Mouse (Mus musculus) spleen, adult 2 months (tissue): ENCODE measurements around the gene Aco2. TPM values are rescaled to one million over a fixed set of nuclear protein-coding genes. Genes with fewer than 3 reads are reported as not detected.

Experiments
- DNase-seq, 2 experiments: peaks; one replicate each; pipeline versions ENCODE4 v3.0.0 to v3.0.0-alpha.2; 2012 to 2021; ENCODE audit warnings: low spot score in 2 of 2, low read depth in 1 of 2
- H3K27ac ChIP-seq: fragments of 200-500 bp; 2 replicates; pipeline ENCODE4 v1.5.1; 2012; ENCODE audit warnings: low read length, inconsistent platforms; ENCODE audit not compliant: insufficient read depth
- H3K27me3 ChIP-seq: fragments of 200-500 bp; 2 replicates; pipeline ENCODE4 v1.6.1; 2012; ENCODE audit warnings: mild to moderate bottlenecking, moderate library complexity, low read length, inconsistent platforms; ENCODE audit not compliant: control insufficient read depth, insufficient read depth
- H3K36me3 ChIP-seq: fragments of 200-500 bp; 2 replicates; pipeline ENCODE4 v1.6.1; 2012; ENCODE audit warnings: mild to moderate bottlenecking, low read length, inconsistent platforms; ENCODE audit not compliant: control insufficient read depth, insufficient read depth
- H3K4me1 ChIP-seq: fragments of 200-500 bp; 2 replicates; pipeline ENCODE4 v1.6.1; 2011; ENCODE audit warnings: inconsistent platforms; ENCODE audit not compliant: control insufficient read depth, insufficient read depth, insufficient read length
- H3K4me3 ChIP-seq: fragments of 200-500 bp; 2 replicates; pipeline ENCODE4 v1.5.1; 2011; ENCODE audit warnings: mild to moderate bottlenecking, inconsistent platforms; ENCODE audit not compliant: insufficient read depth, insufficient read length; ENCODE audit errors: extremely low read depth
- CTCF ChIP-seq: fragments of 200-500 bp; IDR thresholded peaks from 2 replicates; pipeline ENCODE4 v1.5.1; 2011; ENCODE audit warnings: mild to moderate bottlenecking, inconsistent platforms; ENCODE audit not compliant: insufficient read depth, insufficient read length, insufficient replicate concordance; ENCODE audit errors: extremely low read depth
- POLR2A ChIP-seq: fragments of 200-500 bp; IDR thresholded peaks from 2 replicates; pipeline ENCODE4 v1.6.1; 2011; ENCODE audit warnings: low read depth, low read length, inconsistent platforms
- WGBS: fragments of 180-500 bp; shearing (Covaris S2); methylation state at CpG from one replicate; pipeline ENCODE4 v1.1.7; 2018; 5-methylcytosine and 5-hydroxymethylcytosine counted together
- polyA plus RNA-seq: library from polyadenylated mRNA; depleted of rRNA; stranded (reverse); fragments of >200 nt; gene quantifications from 2 replicates; pipeline ENCODE4 v1.2.3, GENCODE M21; 2012

Aco2 gene
- polyA plus RNA-seq, 1 experiment, result 68.7 TPM

- Histone ChIP-seq H3K4me3 (no peak overlapping the region), H3K4me1 (peaks cover 17% of the 10 kb centered on the region), H3K27ac (peak overlapping the region; percentile 75), H3K36me3 (no peaks in the 10 kb centered on the region), H3K27me3 (no peaks in the 10 kb centered on the region)
- 15% methylated on average over 11 of the region's 11 CpGs for WGBS
- TF ChIP-seq CTCF (no peak), POLR2A (no peak)
- peak; percentile 36 to 66 for DNase-seq
Observed at GRCm38 (mm10) chr15:81928277-81928676, 56.2 kb downstream of the Aco2 start.

- no peaks in the 10 kb centered on the region for H3K36me3 ChIP-seq
- peak in 1 of 2 experiments; percentile 57 for DNase-seq
- H3K27ac ChIP-seq, result peak overlapping the region; percentile 89
- H3K4me3 ChIP-seq, result no peak overlapping the region
- H3K4me1 ChIP-seq, result peaks cover 16% of the 10 kb centered on the region; the same call in 1 of the 2 replicates
- WGBS, result 18% methylated on average over 12 of the region's 12 CpGs
- no peak for TF ChIP-seq CTCF
- TF ChIP-seq POLR2A, result no peak
- H3K27me3 ChIP-seq, result no peaks in the 10 kb centered on the region
Observed at GRCm38 (mm10) chr15:81932951-81933470, 60.9 kb downstream of the Aco2 start.

- H3K36me3 ChIP-seq, result no peaks in the 10 kb centered on the region
- H3K27ac ChIP-seq, result peak overlapping the region; percentile 89
- WGBS, result 37% methylated on average over 1 of the region's 1 CpGs
- H3K4me1 ChIP-seq, result peaks cover 16% of the 10 kb centered on the region; the same call in 1 of the 2 replicates
- TF ChIP-seq POLR2A, result no peak
- no peak for TF ChIP-seq CTCF
- peak; percentile 37 to 41 for DNase-seq
- no peak overlapping the region for H3K4me3 ChIP-seq
- no peaks in the 10 kb centered on the region for H3K27me3 ChIP-seq
Observed at GRCm38 (mm10) chr15:81933986-81934385, 61.9 kb downstream of the Aco2 start.

GRCm38 (mm10) chr15:81935869-81936637 is 63.9 kb downstream of the Aco2 start:
- no peak overlapping the region for H3K27ac ChIP-seq
- H3K27me3 ChIP-seq, result no peaks in the 10 kb centered on the region
- H3K4me3 ChIP-seq, result no peak overlapping the region
- no peak for DNase-seq
- H3K4me1 ChIP-seq, result peaks cover 16% of the 10 kb centered on the region; the same call in 1 of the 2 replicates
- 75% methylated on average over 7 of the region's 7 CpGs for WGBS
- TF ChIP-seq CTCF, result no peak
- TF ChIP-seq POLR2A, result no peak
- H3K36me3 ChIP-seq, result no peaks in the 10 kb centered on the region

- Histone ChIP-seq H3K4me3 (no peak within 1 kb of the TSS; the same call in 1 of the 2 replicates), H3K27me3 (no peaks in the 10 kb centered on the region), H3K27ac (no peak within 1 kb of the TSS), H3K36me3 (no peaks in the 10 kb centered on the region), H3K4me1 (peaks cover 16% of the 10 kb centered on the region; the same call in 1 of the 2 replicates)
- TF ChIP-seq POLR2A (no peak), CTCF (no peak)
- DNase-seq, result no peak
- WGBS, result 67% methylated on average over 12 of the region's 12 CpGs
Observed at GRCm38 (mm10) chr15:81936679-81937078, 64.6 kb downstream of the Aco2 start, which contains the start of gene Csdc2. Gene Csdc2, plus strand, starts transcription at chr15:81936759.

- no peak for TF ChIP-seq CTCF
- no peak for TF ChIP-seq POLR2A
- H3K4me3 ChIP-seq, result no peak overlapping the region; the same call in 1 of the 2 replicates
- WGBS, result 51% methylated on average over 19 of the region's 19 CpGs
- no peaks in the 10 kb centered on the region for H3K27me3 ChIP-seq
- no peak for DNase-seq
- peaks cover 16% of the 10 kb centered on the region; the same call in 1 of the 2 replicates for H3K4me1 ChIP-seq
- no peaks in the 10 kb centered on the region for H3K36me3 ChIP-seq
- no peak overlapping the region for H3K27ac ChIP-seq
Observed at GRCm38 (mm10) chr15:81937098-81937972, 65.2 kb downstream of the Aco2 start.

GRCm38 (mm10) chr15:81938246-81938645 is 66.1 kb downstream of the Aco2 start:
- peaks cover 8% of the 10 kb centered on the region; the same call in 1 of the 2 replicates for H3K4me1 ChIP-seq
- DNase-seq, result peak in 1 of 2 experiments; percentile 53

More at GRCm38 (mm10) chr15:81938246-81938645, 66.1 kb downstream of the Aco2 start:
- Histone ChIP-seq H3K4me3 (no peak overlapping the region), H3K36me3 (no peaks in the 10 kb centered on the region), H3K27ac (no peak overlapping the region), H3K27me3 (no peaks in the 10 kb centered on the region)
- TF ChIP-seq CTCF (peak; percentile 76; the same call in 1 of the 2 replicates), POLR2A (no peak)
- 58% methylated on average over 2 of the region's 2 CpGs for WGBS
